Mouse (Mus musculus): ENCODE data around the gene Tmem140. TPM values are rescaled to one million over a fixed set of nuclear protein-coding genes. Genes with fewer than 3 reads are reported as not detected.

Tmem140 gene
- total RNA-seq, 2 experiments from 2014 or later: 34.9 to 38.0 TPM

DNA sequence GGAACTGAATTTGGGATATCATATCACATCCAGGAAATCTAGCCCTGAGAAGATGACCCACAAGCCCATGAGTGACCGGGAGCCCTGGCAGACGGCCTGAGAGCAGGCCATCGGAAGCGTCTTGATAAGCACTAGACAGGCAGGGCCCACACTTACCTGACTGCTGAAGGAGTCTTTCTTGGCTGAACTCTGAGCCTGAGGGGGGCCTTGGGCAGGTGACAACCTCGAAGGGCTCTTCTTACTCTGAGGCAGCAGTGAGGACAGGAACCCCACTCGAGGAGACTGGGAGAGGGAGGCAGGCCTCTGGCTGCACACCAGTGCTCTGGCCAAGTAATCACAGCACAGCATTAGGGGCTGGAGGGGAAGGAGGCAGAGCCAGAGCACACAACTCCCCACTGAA, 41.4 kb downstream of the Tmem140 start:
- intact Hi-C loops (cut with DNase I): no loop called here
- DNase-seq: no peak

DNA sequence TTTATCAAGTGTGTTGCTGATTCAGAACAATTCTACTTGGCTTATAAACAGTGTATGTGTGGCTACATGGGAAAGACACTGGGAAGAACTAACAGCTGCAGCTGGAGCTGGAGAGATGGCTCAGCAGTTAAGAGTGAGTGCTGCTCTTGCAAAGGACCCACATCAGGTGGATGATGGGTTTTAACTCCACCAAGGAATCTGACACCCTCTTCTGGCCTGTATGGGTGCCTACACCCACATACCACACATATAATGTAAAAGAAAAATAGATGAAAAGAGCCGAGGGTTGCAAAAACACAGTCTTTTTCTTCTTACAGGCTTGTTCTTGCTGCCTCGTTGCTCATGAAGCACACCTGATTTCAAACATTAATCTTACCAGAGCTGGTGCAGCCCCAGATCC, 43.2 kb downstream of the Tmem140 start:
- intact Hi-C loops (cut with DNase I): no loop called here
- DNase-seq: no peak

DNA sequence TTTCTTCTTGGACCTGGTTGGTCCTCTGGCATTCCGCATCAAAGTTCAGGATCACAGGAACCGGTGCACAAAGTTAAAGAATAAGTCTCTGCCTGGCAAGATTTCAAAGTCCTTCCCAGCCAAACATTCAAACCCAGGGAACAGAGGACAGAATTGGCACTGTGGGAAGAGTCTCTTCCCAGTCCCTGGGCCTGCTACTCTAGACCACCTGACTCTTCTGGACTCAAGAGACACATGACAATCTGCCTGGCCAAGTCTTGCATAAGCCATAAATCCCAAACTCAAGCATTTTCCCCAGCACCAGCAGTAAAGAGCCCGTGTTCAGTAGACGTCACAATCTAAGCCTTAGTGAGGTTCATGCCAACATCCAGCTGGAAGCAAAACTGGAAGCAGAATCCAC, 43.7 kb downstream of the Tmem140 start:
- intact Hi-C loops (cut with DNase I): no loop called here
- DNase-seq: no peak

DNA sequence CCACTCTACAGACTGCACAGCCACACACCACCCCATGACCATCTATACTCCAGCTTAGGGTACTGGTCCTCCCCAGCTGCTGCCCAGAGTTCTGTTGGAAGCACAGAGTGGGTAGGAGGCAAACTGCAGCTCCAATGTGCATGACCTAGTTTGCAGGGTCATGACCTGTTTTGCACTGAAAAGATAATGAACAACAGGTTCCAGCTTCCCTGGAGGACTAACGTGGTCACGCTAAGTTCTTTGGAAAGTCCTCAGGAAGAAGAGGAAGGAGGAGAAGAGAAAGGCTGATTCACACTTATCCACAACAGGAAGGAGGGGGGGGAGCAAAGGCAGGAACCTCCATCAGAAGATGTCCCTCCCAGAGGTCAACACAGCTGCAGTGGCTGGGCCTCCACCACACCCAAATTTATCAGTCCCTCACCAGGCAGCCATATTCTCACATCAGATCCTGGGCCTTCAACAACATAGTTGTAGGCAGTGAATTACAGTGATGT, 44.2 kb downstream of the Tmem140 start:
- DNase-seq: peak in 1 of 2 experiments; percentile 24
- intact Hi-C loops (cut with DNase I): no loop called here

DNA sequence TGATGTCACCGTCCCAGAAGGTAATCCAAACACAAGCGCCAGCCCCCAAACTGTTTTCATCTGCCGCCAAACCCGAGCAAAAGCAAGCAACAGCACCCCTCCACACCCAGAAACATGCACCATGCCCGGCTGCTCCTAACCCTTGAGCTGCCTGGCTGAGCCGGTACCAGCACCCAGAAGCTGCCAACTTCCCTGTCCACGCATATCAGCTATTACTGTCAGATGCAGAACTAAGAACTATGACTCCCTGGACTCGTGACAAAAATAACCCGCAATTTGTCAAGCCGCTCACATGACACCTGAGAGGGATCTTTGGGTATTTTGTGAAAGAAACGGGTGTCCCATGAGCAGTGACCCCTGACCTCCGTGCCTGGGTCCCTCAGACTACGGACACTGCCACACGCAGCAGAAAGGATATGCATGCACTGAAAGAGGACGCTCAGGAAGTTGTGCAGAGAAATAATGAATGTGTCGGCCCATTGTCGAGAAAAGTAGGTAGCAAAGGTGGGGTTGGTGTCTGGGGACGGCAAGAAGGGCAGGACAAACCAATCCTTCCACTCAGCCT, 44.8 kb downstream of the Tmem140 start:
- intact Hi-C loops (cut with DNase I): no loop called here
- DNase-seq: no peak

DNA sequence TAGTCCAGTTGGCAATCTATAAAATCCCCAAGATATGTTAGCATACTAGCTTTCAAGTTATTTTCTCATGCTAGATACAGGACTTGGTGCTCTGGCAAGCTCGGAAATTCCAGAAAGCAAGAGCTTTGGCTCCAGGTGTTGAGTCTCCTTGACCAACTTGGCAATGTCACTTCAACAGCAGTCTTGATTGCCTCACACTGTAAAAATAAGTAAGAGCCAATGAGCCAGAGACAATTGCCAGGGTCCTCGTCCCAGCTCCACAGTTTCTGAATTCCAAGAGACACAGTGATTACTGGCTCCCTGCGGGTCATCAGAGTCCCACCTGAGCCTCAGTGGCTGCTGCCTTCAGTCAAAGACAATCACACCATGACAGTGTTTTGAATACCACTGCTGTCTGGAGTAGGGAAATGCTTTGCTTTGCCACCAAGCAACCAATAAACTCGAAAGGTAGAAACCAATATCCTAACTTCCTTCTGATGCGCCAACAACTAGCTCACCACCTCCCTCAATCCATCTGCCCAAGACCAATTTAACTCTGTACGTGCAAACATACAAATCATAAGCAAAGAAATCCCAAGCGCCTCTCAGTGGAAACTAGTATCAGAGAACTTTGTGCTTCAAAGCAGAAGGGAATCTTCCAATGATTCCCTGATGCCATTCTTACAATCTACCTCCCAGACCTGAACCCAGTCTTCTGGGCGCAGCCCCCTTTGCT, 46.8 kb downstream of the Tmem140 start:
- intact Hi-C loops (cut with DNase I): loop anchor here (5.0 kb wide), 1 partner anchor 32 kb away; the partner anchor contains the start of gene Cyren

DNA sequence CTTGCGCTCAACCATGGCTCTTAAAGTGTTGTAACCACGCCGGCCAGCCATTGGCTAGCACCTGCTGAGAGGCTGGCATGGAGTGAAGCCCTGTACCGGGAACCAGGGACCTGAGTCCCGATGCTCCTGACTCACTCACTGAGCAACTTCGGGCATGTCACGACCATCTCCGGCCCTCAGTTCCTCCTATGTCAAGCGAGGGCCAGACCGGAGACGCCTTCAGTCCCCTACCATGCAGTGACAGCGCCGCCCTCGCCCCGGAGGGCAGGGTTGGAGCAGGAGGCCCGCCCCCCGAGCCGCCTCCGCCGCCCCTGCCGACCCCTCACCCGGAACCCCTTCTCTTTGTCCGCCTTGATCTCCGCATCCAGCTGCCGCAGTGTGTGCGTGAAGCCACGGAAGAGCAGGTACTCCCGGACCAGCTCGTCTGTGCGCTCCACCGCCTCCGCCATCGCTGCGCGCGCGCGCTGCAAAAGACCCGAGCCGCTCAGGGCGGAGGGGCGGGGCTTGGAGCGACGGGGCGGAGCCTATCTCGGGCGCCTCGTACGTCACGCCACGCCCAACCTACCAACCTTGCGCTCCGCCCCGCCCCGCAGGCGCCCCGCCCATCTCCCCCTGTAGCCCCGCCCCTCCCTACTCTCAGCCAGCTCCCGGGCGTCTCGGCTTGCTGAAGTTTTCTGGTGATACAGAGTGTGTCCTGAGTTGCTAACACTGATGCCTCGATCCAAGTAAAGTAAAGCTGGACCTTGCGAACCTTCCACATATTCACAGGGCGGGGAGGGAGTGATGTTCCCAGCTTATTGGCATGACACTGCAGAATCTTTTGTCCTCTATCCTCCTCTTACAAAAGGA, 47.6 kb downstream of the Tmem140 start, which contains the start of gene Wdr91:
Gene Wdr91 (minus strand): TSS at position 506 of the 849 bp plus-strand sequence.
- intact Hi-C loops (cut with DNase I): loop anchor here (5.0 kb wide), 1 partner anchor 33 kb away; the partner anchor contains the start of gene Cyren
- peak; percentile 96 to 97 for DNase-seq

More for the DNA sequence above, 46.8 kb downstream of the Tmem140 start:
- DNase-seq: no peak

DNA sequence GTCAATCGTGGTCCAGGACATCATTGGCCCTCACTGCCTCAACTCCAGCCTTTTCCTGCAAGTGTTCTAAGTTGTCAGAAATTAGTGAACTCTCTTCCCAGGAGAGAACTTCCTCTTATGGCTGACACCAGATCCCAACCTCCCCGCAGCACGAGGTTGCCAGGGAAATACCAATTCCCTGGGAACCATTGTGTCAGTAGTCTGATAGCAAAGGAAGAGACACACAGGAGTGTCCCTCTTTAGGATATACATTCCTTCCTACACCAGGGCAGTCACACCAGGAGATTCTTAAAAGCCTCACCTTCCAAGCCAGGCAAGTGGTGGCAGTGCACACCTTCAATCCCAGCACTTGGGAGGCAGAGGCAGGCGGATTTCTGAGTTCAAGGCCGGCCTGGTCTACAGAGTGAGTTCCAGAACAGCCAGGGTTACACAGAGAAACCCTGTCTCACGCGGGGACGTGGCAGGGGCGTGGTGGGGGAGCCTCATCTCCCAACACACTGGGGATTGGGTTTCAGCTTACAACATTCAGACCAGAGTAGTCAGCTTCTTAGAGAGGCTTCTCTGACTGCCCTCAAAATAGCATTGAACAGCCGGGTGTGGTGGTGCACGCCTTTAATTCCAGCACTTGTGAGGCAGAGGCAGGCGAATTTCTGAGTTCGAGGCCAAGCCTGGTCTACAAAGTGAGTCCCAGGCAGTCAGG, 50.5 kb downstream of the Tmem140 start:
- intact Hi-C loops (cut with DNase I): loop anchor here (5.0 kb wide), 1 partner anchor 36 kb away; the partner anchor contains the start of gene Cyren
- DNase-seq: no peak

DNA sequence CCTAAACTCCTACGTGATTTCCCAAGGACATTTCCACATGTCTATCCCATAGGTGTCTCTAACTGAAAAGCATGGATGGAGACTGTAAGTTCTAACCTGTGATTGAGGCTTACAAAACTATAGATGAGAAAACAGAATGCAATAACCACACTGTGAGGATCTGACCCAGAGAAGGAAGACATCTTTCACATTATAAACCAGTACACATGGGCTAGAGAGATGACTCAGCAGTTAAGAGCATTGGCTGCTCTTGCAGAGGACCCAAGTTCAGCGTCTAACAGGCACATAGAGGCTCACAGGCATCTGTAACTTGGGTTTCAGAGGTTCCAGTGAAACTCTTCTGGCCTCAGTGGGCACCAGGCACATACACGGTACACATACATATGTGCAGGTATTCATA, 51.5 kb downstream of the Tmem140 start:
- intact Hi-C loops (cut with DNase I): loop anchor here (5.0 kb wide), 1 partner anchor 37 kb away; the partner anchor contains the start of gene Cyren
- DNase-seq: no peak

DNA sequence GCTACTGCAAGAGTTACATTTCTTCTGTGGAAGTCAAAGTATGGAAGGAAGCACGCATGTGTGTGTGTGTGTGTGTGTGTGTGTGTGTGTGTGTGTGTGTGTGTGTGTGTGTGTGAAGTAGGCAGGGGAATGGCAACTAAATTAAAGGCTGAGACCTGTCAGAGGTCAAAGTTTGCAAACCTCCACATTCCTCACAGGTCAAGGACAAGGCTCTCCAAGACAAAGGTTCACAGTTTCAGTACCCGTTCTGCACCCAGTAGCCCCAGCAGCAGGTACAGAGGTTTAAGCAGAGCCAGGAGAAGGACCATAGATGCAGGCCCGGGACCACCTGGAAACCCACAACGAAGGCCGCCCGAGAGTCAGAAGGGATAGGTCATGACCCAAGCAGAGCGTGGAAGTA, 56.2 kb downstream of the Tmem140 start:
- DNase-seq: no peak

DNA sequence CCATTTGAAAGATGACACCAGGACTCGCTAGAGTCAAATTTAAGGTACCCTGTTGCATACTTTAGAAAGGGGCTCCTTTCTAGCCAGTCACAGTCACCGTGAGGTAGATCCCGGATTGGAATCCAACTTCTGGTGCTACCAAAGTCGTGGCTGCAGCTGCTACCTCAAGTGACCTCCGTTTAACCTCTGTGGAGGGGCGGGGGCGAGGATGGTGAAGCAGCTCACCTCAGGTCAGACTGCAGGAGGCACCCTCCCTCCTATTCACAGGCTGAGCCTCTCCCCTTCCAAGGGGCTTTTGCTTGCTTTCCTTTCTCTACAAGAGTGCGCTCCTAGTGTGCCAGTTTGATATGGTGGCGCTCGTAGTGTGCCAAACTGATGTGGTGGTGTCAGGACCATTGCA, 57.0 kb downstream of the Tmem140 start, which contains the start of gene Stra8:
Gene Stra8 (plus strand): TSS at position 208 of the 400 bp plus-strand sequence.
- intact Hi-C loops (cut with DNase I): no loop called here
- no peak for DNase-seq

More for the DNA sequence above, 56.2 kb downstream of the Tmem140 start:
- intact Hi-C loops (cut with DNase I): no loop called here

DNA sequence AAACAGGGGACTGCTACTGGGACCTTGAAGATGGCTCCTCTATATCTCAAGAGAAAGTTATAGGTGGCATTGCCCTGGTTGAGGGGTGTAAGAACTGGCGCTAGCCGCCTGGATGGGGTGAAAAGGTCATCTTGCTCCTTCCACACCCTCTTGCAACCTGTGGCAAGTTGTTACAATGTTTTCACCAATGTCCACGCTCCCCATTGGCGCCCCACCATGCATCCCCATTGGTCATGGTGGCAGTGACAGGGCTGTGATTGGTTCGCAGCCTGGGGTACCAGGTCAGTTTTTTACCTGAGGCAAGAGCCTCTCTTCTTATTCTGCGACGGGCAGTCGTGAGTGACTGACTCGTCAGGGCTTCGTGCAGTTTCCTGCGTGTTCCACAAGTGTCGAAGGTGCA, 57.7 kb downstream of the Tmem140 start:
- intact Hi-C loops (cut with DNase I): no loop called here

DNA sequence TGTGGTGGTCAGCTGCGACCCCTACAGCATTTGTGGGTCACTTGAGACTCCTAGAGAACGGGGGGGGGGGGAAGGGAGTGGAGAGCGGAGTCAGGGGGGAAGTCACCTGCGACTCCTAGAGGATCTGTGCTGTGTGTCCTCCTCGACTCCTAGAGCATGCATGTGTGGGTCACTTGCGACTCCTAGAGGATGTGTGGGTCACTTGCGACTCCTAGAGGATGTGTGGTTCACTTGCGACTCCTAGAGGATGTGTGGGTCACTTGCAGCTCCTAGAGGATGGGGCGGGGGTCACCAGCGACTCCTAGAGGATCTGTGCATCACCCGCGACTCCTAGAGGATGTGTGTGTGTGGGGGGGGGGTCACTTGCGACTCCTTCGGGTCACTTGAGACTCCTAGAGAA, 59.0 kb downstream of the Tmem140 start:
- intact Hi-C loops (cut with DNase I): loop anchor here (2.0 kb wide), 1 partner anchor 411 kb away; no protein-coding TSS in a partner anchor
- DNase-seq: peak; percentile 26 to 40

More for the DNA sequence above, 57.7 kb downstream of the Tmem140 start:
- no peak for DNase-seq

Other genes with a start within 250 kb of the Tmem140 start
- 1 to 10 TPM; 3.1 to 3.9 TPM for gene Agbl3, start 82.7 kb upstream of the Tmem140 start, total RNA-seq (2021)
- 1 to 10 TPM; 2.3 to 3.5 TPM for gene Cyren, start 14.9 kb downstream of the Tmem140 start, total RNA-seq (2021)
- gene Wdr91, start 47.7 kb downstream of the Tmem140 start, total RNA-seq (2021): 10 to 100 TPM; 11.4 to 15.5 TPM
- not detected for gene Stra8, start 57.0 kb downstream of the Tmem140 start, total RNA-seq (2021)
- 1 to 10 TPM in 1 of 2 experiments, under 1 TPM in 1; 0.27 to 1.2 TPM for gene Slc23a4, start 125.3 kb downstream of the Tmem140 start, total RNA-seq (2021)